Mouse (Mus musculus) hematopoietic stem cell, adult 5-6 weeks (primary cell): Measurements from ENCODE around the gene Polr1d. TPM values are rescaled to one million over a fixed set of nuclear protein-coding genes. Genes with fewer than 3 reads are reported as not detected.

Source experiments
- ATAC-seq, 2 experiments: fragments of 125-278 bp in 1 of 2; replicated peaks in 1 of 2; 2 replicates each; pipeline ENCODE4 v1.8.0; 2016 to 2017; ENCODE audit warnings: inconsistent platforms in 2 of 2, mild to moderate bottlenecking in 2 of 2, moderate number of reproducible peaks in 2 of 2, low read depth in 1 of 2, moderate TSS enrichment in 1 of 2; ENCODE audit not compliant: low FRiP score in 2 of 2, poor library complexity in 2 of 2, severe bottlenecking in 2 of 2, insufficient read depth in 1 of 2, low TSS enrichment in 1 of 2
- total RNA-seq: library from RNA; stranded (forward); fragments of 172-1452, 232-1000 nt; gene quantifications from 2 replicates; pipeline ENCODE4 v1.2.3, GENCODE M21; 2017

Gene Polr1d
- total RNA-seq, 1 experiment from 2014 or later: 120 TPM

DNA sequence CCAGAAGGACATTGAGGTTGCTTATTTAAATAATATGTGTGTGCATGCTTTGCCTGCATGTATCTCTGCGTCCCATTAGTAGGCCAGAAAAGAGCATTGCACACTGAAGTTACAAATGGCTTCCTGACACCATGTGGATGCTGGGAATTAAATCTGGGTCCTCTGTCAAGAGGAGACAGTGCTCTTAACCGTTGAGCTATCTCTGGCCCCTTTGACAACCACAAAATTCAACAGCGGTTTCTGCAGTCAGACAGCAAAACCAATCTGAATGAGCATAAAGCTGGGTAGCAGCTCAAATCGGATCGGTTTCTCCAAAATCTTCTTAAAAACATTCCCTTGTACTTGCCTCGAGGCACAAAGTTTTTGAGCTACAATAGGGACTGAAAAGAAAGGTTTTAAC, 23.8 kb upstream of the Polr1d start:
- ATAC-seq: no peak

- no peak for ATAC-seq
Measured at GRCm38 (mm10) chr5:147053481-147053880, 23.4 kb upstream of the Polr1d start.

GRCm38 (mm10) chr5:147054328-147054727, 22.5 kb upstream of the Polr1d start:
- ATAC-seq: no peak

DNA sequence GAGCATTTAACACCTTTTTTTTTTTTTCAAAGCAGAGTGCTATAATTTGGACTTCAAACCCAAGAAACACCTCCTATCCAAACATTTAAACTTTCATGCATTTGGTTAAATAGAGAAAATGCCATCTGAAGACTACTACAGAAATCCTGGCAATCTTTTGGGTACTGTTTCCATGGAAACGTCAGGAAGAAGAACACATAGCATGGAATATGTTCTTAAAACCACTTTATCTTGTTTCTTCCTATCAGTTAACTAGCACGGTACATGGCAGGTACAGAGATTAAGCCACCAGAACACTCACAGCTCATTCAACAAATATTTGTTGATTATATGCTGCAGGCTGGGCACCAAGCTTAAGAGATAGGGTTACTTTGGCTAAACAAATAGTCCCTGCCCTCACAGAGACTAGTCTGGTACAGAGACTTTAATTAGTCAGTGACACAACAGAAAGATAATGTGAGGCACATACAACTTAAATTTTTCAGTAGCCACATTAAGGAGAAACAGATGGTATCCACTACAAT, 22.0 kb upstream of the Polr1d start:
- ATAC-seq: no peak

DNA sequence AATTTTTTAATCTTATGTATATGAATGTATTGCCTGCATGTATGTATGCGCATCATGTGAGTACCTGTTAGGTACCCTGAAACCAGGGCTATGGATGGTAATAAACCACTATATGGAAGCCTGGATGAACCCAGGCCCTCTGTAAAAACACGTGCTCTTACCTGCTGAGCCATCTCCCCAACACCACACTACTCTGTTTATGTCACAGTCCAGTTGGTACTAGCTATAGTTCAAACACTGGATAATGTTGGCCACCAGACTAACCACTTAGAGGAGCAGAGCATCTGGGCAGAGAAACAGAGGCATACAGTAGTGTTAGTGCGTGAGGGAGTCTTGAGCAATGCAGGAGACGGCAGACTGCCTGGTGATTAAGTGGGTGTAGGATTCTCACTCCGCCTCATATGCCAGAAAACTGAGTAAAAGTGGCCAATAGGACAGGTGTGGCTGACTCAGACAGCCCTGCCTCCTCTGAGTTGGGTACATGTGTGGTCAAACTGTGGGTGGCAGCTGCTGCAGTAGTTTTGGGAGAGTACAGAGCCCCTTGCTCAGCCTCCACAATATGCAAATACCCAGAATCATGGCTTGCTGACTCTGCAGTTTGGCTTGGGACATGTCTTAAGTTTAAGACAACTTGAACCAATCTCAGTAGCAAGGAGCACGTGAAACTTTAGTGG, 21.1 kb upstream of the Polr1d start:
- no peak for ATAC-seq

DNA sequence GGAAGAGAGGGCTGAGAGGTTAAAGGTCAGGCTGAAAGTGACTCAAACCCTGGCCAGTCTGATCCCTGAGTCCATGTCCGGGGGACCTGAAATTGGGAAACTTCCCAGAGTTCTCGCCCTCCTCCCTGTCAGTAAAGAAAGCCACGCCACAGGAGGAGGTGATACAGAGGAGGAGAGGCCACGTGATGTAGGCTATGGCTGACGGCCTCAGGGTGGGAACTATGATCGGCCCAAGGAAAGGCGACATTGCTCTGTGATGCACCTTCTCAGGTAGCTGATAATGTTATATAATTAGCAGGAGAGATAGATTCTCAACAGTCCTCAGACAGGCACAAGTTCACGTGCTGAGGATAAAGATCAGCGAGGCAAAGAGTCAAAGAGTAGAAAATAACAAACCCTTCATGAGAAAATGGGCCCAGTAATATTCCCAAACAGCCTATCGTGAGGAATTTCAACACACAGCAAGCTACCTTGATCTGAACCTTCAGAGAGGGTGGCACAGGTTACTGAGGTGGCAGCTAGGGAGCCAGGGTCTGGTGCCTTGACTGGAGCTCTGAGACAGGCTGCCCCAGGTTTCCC, 20.0 kb upstream of the Polr1d start:
- no peak for ATAC-seq

GRCm38 (mm10) chr5:147057626-147058414, 19.0 kb upstream of the Polr1d start:
- no peak for ATAC-seq

- no peak for ATAC-seq
Measured at GRCm38 (mm10) chr5:147058661-147059060, 18.2 kb upstream of the Polr1d start.

DNA sequence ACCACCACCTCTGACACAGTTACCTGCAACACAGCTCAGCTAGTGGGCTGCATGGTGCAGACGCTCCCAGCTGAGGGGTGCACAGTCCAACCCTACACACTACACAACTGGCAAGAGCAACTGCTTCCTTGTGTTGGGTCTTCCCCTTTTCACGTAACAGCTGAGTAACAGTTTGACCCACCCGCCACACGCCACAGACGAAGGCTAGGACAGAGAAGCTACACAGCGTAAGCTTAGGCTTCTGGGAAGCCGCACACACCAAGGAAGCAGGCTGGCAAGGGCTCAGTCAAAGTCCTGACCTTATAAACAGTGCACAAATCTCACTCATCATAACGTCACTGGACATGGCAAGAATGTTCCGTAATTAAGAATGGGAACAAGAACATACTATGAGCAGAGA, 17.5 kb upstream of the Polr1d start:
- ATAC-seq: peak in 1 of 2 experiments; percentile 30; a peak in 1 of 4 replicates

DNA sequence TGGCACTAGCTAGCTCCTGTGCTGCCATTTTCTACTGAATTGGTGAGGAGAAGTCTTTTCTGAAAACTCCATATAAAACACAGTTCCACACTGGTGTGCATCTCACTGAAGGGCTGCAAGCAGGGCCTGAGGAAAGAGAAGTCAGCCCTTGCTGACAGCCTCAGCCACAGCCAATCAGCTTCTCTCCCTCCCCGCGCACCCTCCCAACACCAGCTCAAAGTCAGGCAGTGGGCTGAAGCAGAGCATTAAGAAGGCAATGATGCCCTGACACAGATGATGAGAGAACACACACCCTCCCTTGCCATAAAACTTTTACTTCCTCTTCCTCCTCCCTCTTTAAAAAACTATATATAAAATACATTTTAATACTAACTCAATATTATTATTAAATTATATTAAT, 16.8 kb upstream of the Polr1d start:
- ATAC-seq: peak in 1 of 2 experiments; percentile 50; a peak in 1 of 4 replicates

DNA sequence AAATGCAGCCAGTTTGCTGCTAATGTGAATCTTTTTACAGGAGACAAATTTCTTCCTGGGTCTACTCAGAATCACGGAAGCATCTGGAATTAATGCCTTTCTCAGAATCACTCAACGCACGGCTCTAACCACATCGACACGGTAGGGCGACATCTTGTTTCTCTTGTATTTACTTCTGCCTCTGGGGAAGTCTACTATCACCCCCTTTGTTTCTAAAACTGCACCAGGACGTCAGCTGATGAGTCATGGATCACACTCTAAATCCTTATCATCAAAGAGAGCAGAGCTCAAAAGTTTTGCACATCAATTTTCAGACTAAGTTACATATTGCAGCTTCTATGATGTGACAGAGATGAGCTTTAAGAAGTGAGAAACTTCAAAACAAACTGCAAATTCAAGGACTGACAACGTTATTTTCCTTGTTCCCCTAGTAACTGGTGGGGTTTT, 13.6 kb upstream of the Polr1d start:
- ATAC-seq: no peak

DNA sequence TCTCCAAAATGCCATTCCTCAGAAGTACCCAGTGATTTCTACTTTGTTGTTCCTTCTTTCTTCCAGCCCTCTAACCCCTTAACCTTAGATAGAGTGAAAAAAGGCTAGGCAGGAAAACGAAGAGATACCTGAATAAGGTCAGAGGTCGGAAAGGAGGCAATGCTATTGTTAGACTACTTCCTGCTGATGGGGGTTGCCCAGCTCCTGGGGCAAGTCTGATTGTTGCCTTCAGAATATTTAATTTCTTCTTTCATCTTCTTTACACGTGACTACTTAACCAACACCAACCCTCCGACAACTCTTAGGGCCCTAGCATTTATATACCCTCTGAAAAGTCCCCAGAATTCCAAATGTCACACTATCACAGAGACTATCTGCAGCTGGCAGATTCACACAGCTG, 10.7 kb upstream of the Polr1d start:
- ATAC-seq: no peak

GRCm38 (mm10) chr5:147066965-147067364, 9.9 kb upstream of the Polr1d start:
- no peak for ATAC-seq

GRCm38 (mm10) chr5:147068876-147069275, 8.0 kb upstream of the Polr1d start:
- ATAC-seq: no peak

DNA sequence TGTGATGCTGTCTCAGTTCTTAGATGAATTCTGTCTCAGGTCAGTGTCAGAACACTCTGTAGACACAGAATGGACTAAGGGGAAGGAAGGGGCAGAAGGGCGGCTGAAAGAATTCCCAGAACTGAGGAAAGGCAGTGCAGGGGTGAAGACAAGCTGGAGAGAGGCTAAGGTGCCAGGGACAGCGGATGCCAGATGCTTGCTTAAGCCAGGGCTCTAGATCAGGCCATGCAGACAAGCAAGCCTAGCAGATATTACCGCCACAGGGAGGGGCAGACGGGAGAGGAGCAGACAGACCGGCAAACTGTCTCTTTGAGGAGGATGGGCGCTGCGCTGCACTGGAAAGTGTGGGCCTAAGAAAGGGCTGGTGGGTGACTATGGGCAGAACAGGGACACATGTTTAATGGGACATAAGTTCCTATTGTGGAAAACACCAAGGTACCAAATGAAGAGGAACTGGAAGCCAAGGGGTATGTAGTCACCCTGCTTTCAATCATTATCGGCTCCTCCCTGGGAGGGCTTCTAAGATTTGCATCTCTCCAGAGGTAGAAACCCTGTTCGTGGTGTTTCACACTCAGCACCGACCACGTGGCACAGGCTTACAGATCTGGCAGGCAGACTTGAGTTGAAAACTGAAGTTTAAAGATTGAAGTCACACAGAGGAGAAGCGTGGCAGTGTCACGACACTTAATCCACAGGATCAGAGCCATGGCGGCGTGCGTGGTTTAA, 5.9 kb upstream of the Polr1d start:
- peak in 1 of 2 experiments; percentile 31; a peak in 1 of 4 replicates for ATAC-seq

- no peak for ATAC-seq
Measured at GRCm38 (mm10) chr5:147071886-147072285, 5.0 kb upstream of the Polr1d start.

DNA sequence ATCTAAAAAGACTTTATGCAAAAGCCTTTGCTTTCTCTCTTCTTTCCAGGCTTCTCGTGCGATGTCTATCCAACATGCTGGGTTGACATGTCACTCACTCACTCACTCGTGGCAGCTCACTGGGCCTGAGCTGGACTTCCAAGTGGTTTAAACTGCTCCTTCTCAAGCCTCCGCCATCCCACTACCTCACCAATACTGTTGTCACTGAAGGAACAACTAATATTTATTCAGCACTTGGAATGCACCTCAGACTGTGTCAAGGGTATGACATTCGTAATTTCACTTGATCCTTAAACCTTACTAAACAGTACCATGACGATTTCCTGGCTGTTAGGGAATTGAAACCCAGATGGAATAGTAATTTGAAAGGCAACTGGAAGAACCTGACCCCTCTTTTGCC, 3.0 kb upstream of the Polr1d start:
- no peak for ATAC-seq
